Mouse (Mus musculus) thymus, adult 2 months (tissue): ENCODE data around the gene Hspa2.

Experiments used
- CTCF ChIP-seq: fragments of 200-500 bp; IDR thresholded peaks from 2 replicates; pipeline ENCODE4 v1.5.1; 2012; ENCODE audit warnings: mild to moderate bottlenecking, control low read depth, low read length, moderate library complexity, borderline replicate concordance; ENCODE audit not compliant: control insufficient read depth, poor library complexity, insufficient read depth; ENCODE audit errors: extremely low read depth
- POLR2A ChIP-seq: fragments of 200-500 bp; IDR thresholded peaks from 2 replicates; pipeline ENCODE4 v1.6.1; 2012; ENCODE audit warnings: mild to moderate bottlenecking, low read length, control low read depth, moderate library complexity; ENCODE audit not compliant: control insufficient read depth, poor library complexity, insufficient read depth; ENCODE audit errors: extremely low read depth

DNA sequence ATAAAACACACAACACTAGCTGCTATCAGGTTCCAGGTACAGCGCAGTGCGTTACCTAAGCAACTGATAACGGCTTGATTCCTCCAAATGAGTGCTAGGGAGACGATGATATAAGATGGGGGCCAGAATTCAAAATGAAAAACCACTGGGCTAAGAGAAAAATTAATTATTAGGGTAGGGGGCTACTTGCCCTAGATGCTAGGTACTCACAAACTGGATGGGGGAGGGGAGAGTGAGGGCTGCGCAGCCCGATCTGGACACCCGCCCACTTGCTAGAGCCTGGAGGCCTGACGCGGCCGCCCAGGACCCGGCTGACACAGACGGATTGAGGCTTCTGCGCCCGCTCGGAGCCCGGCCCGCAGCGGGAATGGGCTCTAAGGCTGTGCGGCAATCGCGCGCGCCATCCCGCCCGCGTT lies 35.2 kb upstream of the Hspa2 start:
- TF ChIP-seq POLR2A (no peak), CTCF (no peak)
